ENCODE assay signal across 11 mouse cellular contexts in the genomic region with DNA sequence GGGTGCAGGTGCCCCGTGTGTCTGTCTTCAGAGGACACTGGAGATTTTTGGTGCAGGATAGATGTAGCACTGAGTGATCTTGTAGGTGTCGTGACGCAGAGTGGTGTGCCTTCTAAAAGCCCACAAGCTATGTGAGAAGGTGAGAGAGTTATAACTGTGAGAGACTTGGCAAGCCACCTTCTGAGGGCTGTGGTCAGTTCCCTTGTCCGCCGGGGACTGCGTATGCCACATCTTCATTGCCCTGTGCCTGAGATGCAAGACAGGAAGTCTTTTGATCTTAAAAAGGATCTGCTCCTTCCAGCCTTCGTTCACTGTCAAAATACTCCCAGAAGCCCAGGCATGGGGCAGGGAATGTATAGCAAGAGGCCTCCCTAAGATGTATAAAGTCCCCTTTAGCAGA.
"Had no signal": no experiment of that assay in that cellular context is flagged by ENCODE, and none has a peak within 500 bp of the region (broad histone marks: within the 10 kb centered on the region; RNA-seq: fewer than 3 reads in every experiment).

No protein-coding gene starts in this region.

- H3K4me1 ChIP-seq: midbrain, embryonic 12.5 days had no signal

- DNase-seq: layer of hippocampus, adult 9-11 months; liver; liver, embryonic 13.5 days; liver, postnatal 0 days; spleen, adult 18-20 months; thymus, postnatal 36 days had no signal

- ATAC-seq: hindbrain, postnatal 0 days; liver, postnatal 0 days; midbrain, embryonic 16.5 days had no signal

- H3K4me3 ChIP-seq: limb, embryonic 12.5 days; liver, embryonic 13.5 days; midbrain, embryonic 12.5 days; neural tube, embryonic 15.5 days had no signal

- H3K27me3 ChIP-seq: limb, embryonic 12.5 days; liver, embryonic 13.5 days; midbrain, embryonic 12.5 days; neural tube, embryonic 15.5 days had no signal

- H3K27ac ChIP-seq: hindbrain, postnatal 0 days; limb, embryonic 12.5 days; liver, embryonic 13.5 days; midbrain, embryonic 12.5 days; neural tube, embryonic 15.5 days had no signal

- H3K9ac ChIP-seq: limb, embryonic 12.5 days; liver, embryonic 13.5 days; liver, postnatal 0 days; midbrain, embryonic 12.5 days; neural tube, embryonic 15.5 days had no signal

- H3K36me3 ChIP-seq: limb, embryonic 12.5 days had no signal

- H3K9me3 ChIP-seq: limb, embryonic 12.5 days; liver, embryonic 13.5 days; midbrain, embryonic 12.5 days; neural tube, embryonic 15.5 days had no signal

- H3K4me2 ChIP-seq: limb, embryonic 12.5 days; liver, embryonic 13.5 days; midbrain, embryonic 12.5 days; neural tube, embryonic 15.5 days had no signal
